Mouse (Mus musculus): ENCODE results near the gene Gpbp1l1.

Gene Gpbp1l1

GRCm38 (mm10) chr4:116557306-116558121, at the start of gene Gpbp1l1:
Gene Gpbp1l1 (plus strand): TSS chr4:116557658.
- peak; percentile 96 to 98 for DNase-seq (ENCODE audit: low spot score in 2 of 2)

- no peak for DNase-seq (ENCODE audit: low spot score in 2 of 2)
These were observed 26.3 kb upstream of the Gpbp1l1 start for GRCm38 (mm10) chr4:116531109-116531508.

- no peak for DNase-seq (ENCODE audit: low spot score in 2 of 2)
These were observed 21.1 kb upstream of the Gpbp1l1 start for GRCm38 (mm10) chr4:116536351-116536750.

- DNase-seq (ENCODE audit: low spot score in 2 of 2) = no peak
These were observed 19.7 kb upstream of the Gpbp1l1 start for GRCm38 (mm10) chr4:116537737-116538136.

- DNase-seq (ENCODE audit: low spot score in 2 of 2) = no peak
These were observed 7.0 kb upstream of the Gpbp1l1 start for GRCm38 (mm10) chr4:116550432-116550831.

- DNase-seq (ENCODE audit: low spot score in 2 of 2) = no peak
These were observed 4.4 kb upstream of the Gpbp1l1 start for GRCm38 (mm10) chr4:116553035-116553434.

- DNase-seq (ENCODE audit: low spot score in 2 of 2) = peak; percentile 54 to 66
These were observed 1.8 kb upstream of the Gpbp1l1 start, which contains the start of gene Tmem69 for GRCm38 (mm10) chr4:116555413-116556300. Gene Tmem69 (minus strand): TSS chr4:116555936.

- peak; percentile 91 to 93 for DNase-seq (ENCODE audit: low spot score in 2 of 2)
These were observed 725 bp upstream of the Gpbp1l1 start for GRCm38 (mm10) chr4:116556561-116557305.

- peak in 1 of 2 experiments; percentile 7 for DNase-seq (ENCODE audit: low spot score in 2 of 2)
These were observed 859 bp downstream of the Gpbp1l1 start for GRCm38 (mm10) chr4:116558151-116558882.

GRCm38 (mm10) chr4:116595793-116596192, 38.3 kb downstream of the Gpbp1l1 start:
- no peak for DNase-seq (ENCODE audit: low spot score in 2 of 2)

- DNase-seq (ENCODE audit: low spot score in 2 of 2) = no peak
These were observed 38.9 kb downstream of the Gpbp1l1 start, which contains the start of gene Ccdc17 for GRCm38 (mm10) chr4:116596379-116596778. Gene Ccdc17 (plus strand): TSS chr4:116596654.

- DNase-seq (ENCODE audit: low spot score in 2 of 2) = peak; percentile 18 to 25
These were observed 39.8 kb downstream of the Gpbp1l1 start for GRCm38 (mm10) chr4:116596978-116597881.

GRCm38 (mm10) chr4:116612621-116613020, 55.2 kb downstream of the Gpbp1l1 start:
- DNase-seq (ENCODE audit: low spot score in 2 of 2) = no peak

GRCm38 (mm10) chr4:116615237-116615636, 57.8 kb downstream of the Gpbp1l1 start:
- no peak for DNase-seq (ENCODE audit: low spot score in 2 of 2)

- DNase-seq (ENCODE audit: low spot score in 2 of 2) = no peak
These were observed 67.4 kb downstream of the Gpbp1l1 start for GRCm38 (mm10) chr4:116624831-116625230.

- peak; percentile 73 to 75 for DNase-seq (ENCODE audit: low spot score in 2 of 2)
These were observed 69.3 kb downstream of the Gpbp1l1 start for GRCm38 (mm10) chr4:116626658-116627358.

- DNase-seq (ENCODE audit: low spot score in 2 of 2) = peak; percentile 87 to 90
These were observed 69.9 kb downstream of the Gpbp1l1 start for GRCm38 (mm10) chr4:116627359-116627716.

GRCm38 (mm10) chr4:116627722-116628662, 70.5 kb downstream of the Gpbp1l1 start, which contains the start of gene Nasp:
Gene Nasp (minus strand): TSS chr4:116627941.
- DNase-seq (ENCODE audit: low spot score in 2 of 2) = peak; percentile 62 to 70
